Mouse (Mus musculus): ENCODE measurements around the gene Prkag1. TPM values are rescaled to one million over a fixed set of nuclear protein-coding genes. Genes with fewer than 3 reads are reported as not detected.

The Prkag1 gene
- total RNA-seq, 2 experiments from 2014 or later: 39.3 to 41.0 TPM

GRCm38 (mm10) chr15:98853161-98853937, 22.0 kb upstream of the Prkag1 start:
- DNase-seq (ENCODE audit: low spot score in 2 of 2): no peak

GRCm38 (mm10) chr15:98852733-98853132, 21.4 kb upstream of the Prkag1 start:
- no peak for DNase-seq (ENCODE audit: low spot score in 2 of 2)

- no peak for DNase-seq (ENCODE audit: low spot score in 2 of 2)
Observed at GRCm38 (mm10) chr15:98852071-98852470, 20.8 kb upstream of the Prkag1 start.

GRCm38 (mm10) chr15:98851229-98851818, 20.0 kb upstream of the Prkag1 start:
- no peak for DNase-seq (ENCODE audit: low spot score in 2 of 2)

GRCm38 (mm10) chr15:98850668-98851067, 19.3 kb upstream of the Prkag1 start:
- DNase-seq (ENCODE audit: low spot score in 2 of 2): no peak

GRCm38 (mm10) chr15:98849956-98850600, 18.8 kb upstream of the Prkag1 start:
- no peak for DNase-seq (ENCODE audit: low spot score in 2 of 2)

- no peak for DNase-seq (ENCODE audit: low spot score in 2 of 2)
Observed at GRCm38 (mm10) chr15:98849165-98849564, 17.8 kb upstream of the Prkag1 start.

GRCm38 (mm10) chr15:98846140-98846539, 14.8 kb upstream of the Prkag1 start:
- no peak for DNase-seq (ENCODE audit: low spot score in 2 of 2)

GRCm38 (mm10) chr15:98845149-98845548, 13.8 kb upstream of the Prkag1 start:
- DNase-seq (ENCODE audit: low spot score in 2 of 2): no peak

GRCm38 (mm10) chr15:98843595-98844223, 12.4 kb upstream of the Prkag1 start:
- no peak for DNase-seq (ENCODE audit: low spot score in 2 of 2)

- DNase-seq (ENCODE audit: low spot score in 2 of 2): no peak
Observed at GRCm38 (mm10) chr15:98839671-98840585, 8.6 kb upstream of the Prkag1 start.

- DNase-seq (ENCODE audit: low spot score in 2 of 2): no peak
Observed at GRCm38 (mm10) chr15:98839161-98839560, 7.8 kb upstream of the Prkag1 start.

- DNase-seq (ENCODE audit: low spot score in 2 of 2): no peak
Observed at GRCm38 (mm10) chr15:98837743-98838103, 6.4 kb upstream of the Prkag1 start.

GRCm38 (mm10) chr15:98837006-98837742, 5.9 kb upstream of the Prkag1 start:
- DNase-seq (ENCODE audit: low spot score in 2 of 2): no peak

- DNase-seq (ENCODE audit: low spot score in 2 of 2): no peak
Observed at GRCm38 (mm10) chr15:98835291-98835690, 4.0 kb upstream of the Prkag1 start.

GRCm38 (mm10) chr15:98834059-98834458, 2.7 kb upstream of the Prkag1 start:
- no peak for DNase-seq (ENCODE audit: low spot score in 2 of 2)

- no peak for DNase-seq (ENCODE audit: low spot score in 2 of 2)
Observed at GRCm38 (mm10) chr15:98833281-98833680, 2.0 kb upstream of the Prkag1 start.

- DNase-seq (ENCODE audit: low spot score in 2 of 2): no peak
Observed at GRCm38 (mm10) chr15:98832161-98833058, 1.1 kb upstream of the Prkag1 start.

- DNase-seq (ENCODE audit: low spot score in 2 of 2): no peak
Observed at GRCm38 (mm10) chr15:98831684-98832035, 339 bp upstream of the Prkag1 start.

Measured in layer of hippocampus, postnatal 10 days (tissue).